Mouse (Mus musculus) heart, adult 2 months (tissue): Measurements from ENCODE around the gene Gfm1.

ENCODE experiments used
- CTCF ChIP-seq: fragments of 200-600 bp; IDR thresholded peaks from 2 replicates; pipeline ENCODE4 v1.8.1; 2022; ENCODE audit warnings: antibody characterized with exemption, mild to moderate bottlenecking, moderate library complexity
- EP300 ChIP-seq: fragments of 200-500 bp; IDR thresholded peaks from 2 replicates; pipeline ENCODE4 v1.6.1; 2011; ENCODE audit warnings: low read depth, low read length, control low read depth; ENCODE audit not compliant: insufficient read depth
- POLR2A ChIP-seq: fragments of 200-500 bp; IDR thresholded peaks from 2 replicates; pipeline ENCODE4 v1.6.1; 2011; ENCODE audit warnings: mild to moderate bottlenecking, low read depth, low read length, control low read depth; ENCODE audit not compliant: insufficient read depth

DNA sequence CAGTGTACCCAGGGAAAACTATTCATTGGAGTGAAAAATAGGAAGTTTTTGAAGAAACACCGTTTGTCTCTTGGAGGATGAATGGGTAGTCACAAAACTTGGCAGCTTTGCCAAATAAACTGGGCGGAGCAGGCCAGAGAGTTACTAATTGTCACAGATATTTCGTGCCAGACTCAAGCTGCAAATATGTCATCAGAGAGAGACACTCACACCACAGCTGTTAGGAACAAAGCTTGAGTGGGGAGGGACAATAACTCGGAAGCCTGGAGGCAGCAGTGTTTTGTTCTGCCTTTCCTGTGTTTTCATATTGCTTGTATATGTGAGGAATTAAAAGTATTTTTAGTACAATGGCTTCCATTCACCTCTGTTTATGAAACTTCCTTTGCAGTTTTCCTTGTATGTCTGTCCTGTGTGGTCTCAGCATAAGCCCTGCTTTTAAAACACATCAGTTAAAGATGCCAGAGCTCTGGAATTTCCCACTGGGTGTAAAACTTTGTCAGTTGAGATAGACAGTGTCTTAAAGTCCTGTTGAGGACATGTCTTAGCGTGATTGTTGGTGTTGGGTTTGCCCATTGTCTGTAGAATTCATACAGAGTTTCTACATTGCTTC, 20.8 kb downstream of the Gfm1 start:
- no peak for TF ChIP-seq CTCF
- TF ChIP-seq POLR2A = no peak
- no peak for TF ChIP-seq EP300
